Mouse (Mus musculus) CD4-positive, CD25-positive, alpha-beta regulatory T cell, adult 4 months (primary cell): ENCODE measurements at regions not wholly inside any gene's neighbourhood (a gene's known extent, or its start where the extent isn't known, plus 50 kb on each side); places are given as distances from the start of the nearest gene placed in this dataset.
"Not testable (repeated sequence)": the region's sequence is repeated elsewhere in the genome, so short reads cannot be mapped to it uniquely, and the experiment has no call there.

ENCODE experiments used
- ATAC-seq: one replicate; pipeline ENCODE4 v1.8.0; 2017

DNA sequence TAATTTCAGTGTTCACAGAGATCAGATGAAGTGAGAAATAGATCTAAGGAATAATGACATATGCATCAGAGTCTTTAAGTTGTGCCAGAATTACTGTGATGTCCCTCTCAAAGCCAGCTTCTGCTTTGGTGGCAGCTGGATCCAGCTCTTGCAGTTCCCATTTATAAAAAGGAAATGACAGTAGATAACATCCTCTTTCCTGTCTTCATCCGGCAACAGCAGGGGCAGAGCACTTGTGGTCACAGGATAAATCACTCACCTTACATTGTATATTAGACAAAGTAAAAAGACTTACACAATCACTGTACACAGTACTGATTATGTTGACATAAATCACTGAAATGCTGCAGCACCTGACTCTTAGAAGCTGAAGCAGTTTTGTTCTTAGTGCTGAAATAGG, 1214.2 kb downstream of the Adam6a start:
- not testable (repeated sequence) for ATAC-seq

DNA sequence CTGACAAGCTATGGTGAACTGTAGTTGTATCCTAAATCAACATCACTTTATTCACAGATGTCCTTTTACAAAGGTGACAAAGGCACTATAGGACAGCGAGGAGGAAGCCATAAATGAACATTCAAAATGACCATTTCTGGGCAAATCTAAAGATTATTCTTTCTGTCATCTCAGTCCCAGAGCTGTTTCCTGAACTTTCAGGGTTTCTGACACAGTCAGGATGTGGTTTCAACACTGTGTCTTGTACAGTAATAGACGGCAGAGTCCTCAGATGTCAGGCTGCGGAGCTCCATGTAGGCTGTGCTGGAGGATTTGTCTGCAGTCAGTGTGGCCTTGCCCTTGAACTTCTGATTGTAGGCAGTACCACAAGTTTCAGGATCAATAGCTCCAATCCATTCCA, 1220.5 kb downstream of the Adam6a start:
- ATAC-seq: peak; percentile 53

DNA sequence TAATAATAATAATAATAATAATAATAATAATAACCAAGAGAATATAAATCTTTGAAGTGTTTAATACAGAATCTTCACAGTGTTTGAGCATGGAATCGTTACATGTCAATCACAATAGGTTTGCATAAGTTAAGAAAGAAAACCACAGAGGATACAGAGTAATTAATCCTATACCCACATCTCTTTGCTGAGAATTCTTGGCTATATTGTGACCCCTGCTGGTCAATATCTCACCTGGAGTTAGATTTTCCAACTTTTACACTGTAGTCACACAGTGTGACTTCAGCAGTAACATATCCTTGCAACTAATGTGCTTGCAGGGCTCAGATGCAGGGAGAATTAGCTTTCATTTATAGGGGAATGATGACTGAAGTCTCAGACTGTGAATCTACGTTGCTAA, 1231.7 kb downstream of the Adam6a start:
- ATAC-seq: not testable (repeated sequence)

DNA sequence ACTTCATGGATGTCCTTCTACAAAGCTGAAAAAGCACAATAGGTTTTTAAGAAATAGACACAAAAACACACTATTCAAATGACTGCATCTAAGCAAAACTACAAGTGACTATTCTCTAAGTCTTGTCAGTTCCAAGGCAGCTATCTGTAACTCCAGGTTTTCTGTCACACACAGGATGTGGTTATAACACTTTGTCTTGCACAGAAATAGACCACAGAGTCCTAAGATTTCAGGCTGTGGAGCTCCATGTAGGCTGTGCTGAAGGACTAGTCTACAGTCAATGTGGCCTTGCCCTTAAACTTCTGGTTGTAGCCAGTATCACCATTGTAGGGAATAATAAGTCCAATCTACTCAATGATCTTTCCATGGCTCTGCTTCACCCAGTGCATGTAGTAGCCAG, 1243.1 kb upstream of the Zfp386 start:
- ATAC-seq: peak; percentile 37

DNA sequence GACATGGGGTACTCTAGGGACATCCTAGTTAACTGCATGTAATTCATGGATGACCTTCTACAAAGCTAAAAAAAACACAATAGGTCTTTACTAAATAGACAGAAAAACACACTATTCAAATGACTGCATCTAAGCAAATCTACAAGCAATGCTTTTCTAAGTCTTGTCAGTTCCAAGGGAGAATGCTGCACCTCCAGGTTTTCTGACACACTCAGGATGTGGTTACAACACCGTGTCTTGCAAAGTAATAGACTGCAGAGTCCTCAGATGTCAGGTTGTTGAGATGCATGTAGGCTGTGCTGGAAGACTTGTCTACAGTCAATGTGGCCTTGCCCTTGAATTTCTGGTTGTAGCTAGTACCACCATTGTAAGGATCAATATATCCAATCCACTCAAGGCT, 1238.3 kb upstream of the Zfp386 start:
- ATAC-seq: no peak

DNA sequence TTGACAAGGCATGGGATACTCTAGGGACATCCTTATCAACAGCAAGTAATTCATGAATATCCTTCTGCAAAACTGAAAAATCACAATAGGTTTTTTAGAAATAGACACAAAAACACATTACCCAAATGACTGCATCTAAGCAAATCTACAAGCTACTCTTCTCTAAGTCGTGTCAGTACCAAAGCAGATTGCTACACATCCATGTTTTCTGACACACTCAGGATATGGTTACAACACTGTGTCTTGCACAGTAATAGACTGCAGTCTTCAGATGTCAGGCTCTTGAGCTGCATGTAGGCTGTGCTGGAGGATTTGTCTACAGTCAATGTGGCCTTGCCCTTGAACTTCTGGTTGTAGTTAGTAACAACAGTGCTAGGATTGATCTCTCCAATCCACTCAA, 1230.7 kb upstream of the Zfp386 start:
- ATAC-seq: not testable (repeated sequence)

DNA sequence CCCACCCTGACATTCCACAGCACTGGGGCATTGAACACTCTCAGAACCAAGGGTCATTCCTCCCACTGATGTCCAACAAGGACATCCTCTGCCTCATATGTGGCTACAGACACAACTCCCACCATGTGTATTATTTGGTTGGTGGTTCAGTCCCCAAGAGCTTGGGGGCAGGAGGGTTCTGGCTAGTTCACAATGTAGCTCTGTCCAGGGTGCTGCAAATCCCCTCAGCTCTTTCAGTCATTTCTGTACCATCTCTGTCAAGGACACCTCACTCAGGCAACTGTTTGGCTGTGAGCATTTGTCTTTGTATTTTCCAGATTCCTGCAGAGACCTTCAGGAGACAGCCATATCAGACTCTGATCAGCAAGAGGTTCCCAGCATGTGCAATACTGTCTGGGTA, 1214.6 kb upstream of the Zfp386 start:
- no peak for ATAC-seq
